Mouse (Mus musculus): ENCODE results near the gene Mfap1b. TPM values are rescaled to one million over a fixed set of nuclear protein-coding genes. Genes with fewer than 3 reads are reported as not detected.
A peak's percentile ranks its signal among the peaks of the same experiment; 100 is the strongest.
"Not testable (repeated sequence)": the region's sequence is repeated elsewhere in the genome, so short reads cannot be mapped to it uniquely, and the experiment has no call there.

Gene Mfap1b
- total RNA-seq, 2 experiments from 2014 or later, result 25.4 to 28.7 TPM

- intact Hi-C loops (cut with DNase I); DNase-seq: not testable (repeated sequence)
Observed at GRCm38 (mm10) chr2:121475306-121475705, 1.4 kb upstream of the Mfap1b start.

- intact Hi-C loops (cut with DNase I), result loop anchor here (5.0 kb wide), 1 partner anchor 33 kb away; the partner anchor contains the start of genes Mfap1a and Wdr76
Observed at GRCm38 (mm10) chr2:121474180-121474535, 291 bp upstream of the Mfap1b start.

GRCm38 (mm10) chr2:121472783-121473182 is 1.1 kb downstream of the Mfap1b start:
- DNase-seq, result not testable (repeated sequence)
- intact Hi-C loops (cut with DNase I), result loop anchor here (5.0 kb wide), 1 partner anchor 35 kb away; the partner anchor contains the start of genes Mfap1a and Wdr76

More at GRCm38 (mm10) chr2:121474180-121474535, 291 bp upstream of the Mfap1b start:
- DNase-seq, result no peak

GRCm38 (mm10) chr2:121468982-121469381 is 4.9 kb downstream of the Mfap1b start:
- intact Hi-C loops (cut with DNase I); DNase-seq: not testable (repeated sequence)

GRCm38 (mm10) chr2:121460071-121460470 is 13.8 kb downstream of the Mfap1b start:
- intact Hi-C loops (cut with DNase I), result no loop called here
- DNase-seq, result no peak

GRCm38 (mm10) chr2:121456692-121457642 is 16.9 kb downstream of the Mfap1b start, which contains the start of gene Serinc4:
TSS of gene Serinc4 (minus strand) at chr2:121456781.
- peak; percentile 88 to 90 for DNase-seq
- intact Hi-C loops (cut with DNase I), result no loop called here

GRCm38 (mm10) chr2:121455534-121455933 is 18.3 kb downstream of the Mfap1b start:
- DNase-seq, result no peak
- intact Hi-C loops (cut with DNase I), result no loop called here

GRCm38 (mm10) chr2:121453917-121454316 is 19.9 kb downstream of the Mfap1b start:
- intact Hi-C loops (cut with DNase I), result no loop called here

GRCm38 (mm10) chr2:121452990-121453389 is 20.9 kb downstream of the Mfap1b start, which contains the start of gene Hypk:
TSS of gene Hypk (plus strand) at chr2:121453290.
- DNase-seq, result no peak
- intact Hi-C loops (cut with DNase I), result no loop called here

More at GRCm38 (mm10) chr2:121453917-121454316, 19.9 kb downstream of the Mfap1b start:
- no peak for DNase-seq

- DNase-seq, result no peak
- intact Hi-C loops (cut with DNase I), result no loop called here
Observed at GRCm38 (mm10) chr2:121452361-121452760, 21.5 kb downstream of the Mfap1b start.

- DNase-seq, result peak in 1 of 2 experiments; percentile 36
- intact Hi-C loops (cut with DNase I), result no loop called here
Observed at GRCm38 (mm10) chr2:121450093-121450492, 23.8 kb downstream of the Mfap1b start.

- no peak for DNase-seq
- intact Hi-C loops (cut with DNase I), result no loop called here
Observed at GRCm38 (mm10) chr2:121449545-121450011, 24.3 kb downstream of the Mfap1b start.

- intact Hi-C loops (cut with DNase I), result no loop called here
- peak; percentile 100 for DNase-seq
Observed at GRCm38 (mm10) chr2:121448739-121449535, 24.9 kb downstream of the Mfap1b start, which contains the start of gene Serf2. TSS of gene Serf2 (plus strand) at chr2:121449195.

- peak; percentile 64 to 66 for DNase-seq
- intact Hi-C loops (cut with DNase I), result no loop called here
Observed at GRCm38 (mm10) chr2:121448136-121448535, 25.7 kb downstream of the Mfap1b start.

- no peak for DNase-seq
- intact Hi-C loops (cut with DNase I), result no loop called here
Observed at GRCm38 (mm10) chr2:121447006-121447405, 26.9 kb downstream of the Mfap1b start.

- intact Hi-C loops (cut with DNase I), result no loop called here
- DNase-seq, result no peak
Observed at GRCm38 (mm10) chr2:121446506-121446905, 27.4 kb downstream of the Mfap1b start.

- DNase-seq, result no peak
- intact Hi-C loops (cut with DNase I), result no loop called here
Observed at GRCm38 (mm10) chr2:121445117-121445516, 28.8 kb downstream of the Mfap1b start.

- no peak for DNase-seq
Observed at GRCm38 (mm10) chr2:121444178-121444577, 29.7 kb downstream of the Mfap1b start, which contains the start of gene Ell3. TSS of gene Ell3 (minus strand) at chr2:121444278.

GRCm38 (mm10) chr2:121443068-121443349 is 30.9 kb downstream of the Mfap1b start:
- DNase-seq, result no peak
- intact Hi-C loops (cut with DNase I), result no loop called here

More at GRCm38 (mm10) chr2:121444178-121444577, 29.7 kb downstream of the Mfap1b start, which contains the start of gene Ell3:
- intact Hi-C loops (cut with DNase I), result no loop called here

- DNase-seq, result peak; percentile 63 to 72
- intact Hi-C loops (cut with DNase I), result no loop called here
Observed at GRCm38 (mm10) chr2:121442259-121443067, 31.4 kb downstream of the Mfap1b start.
